Mouse (Mus musculus) heart, postnatal 0 days (tissue): ENCODE measurements around the gene Vasn.

Experiments used
- CTCF ChIP-seq: IDR thresholded peaks from 2 replicates; pipeline ENCODE4 v1.5.1; 2016; ENCODE audit warnings: antibody characterized with exemption, control low read depth, low read depth
- EP300 ChIP-seq: IDR thresholded peaks from 2 replicates; pipeline ENCODE4 v1.6.1; 2016; ENCODE audit warnings: antibody characterized with exemption, low read depth

DNA sequence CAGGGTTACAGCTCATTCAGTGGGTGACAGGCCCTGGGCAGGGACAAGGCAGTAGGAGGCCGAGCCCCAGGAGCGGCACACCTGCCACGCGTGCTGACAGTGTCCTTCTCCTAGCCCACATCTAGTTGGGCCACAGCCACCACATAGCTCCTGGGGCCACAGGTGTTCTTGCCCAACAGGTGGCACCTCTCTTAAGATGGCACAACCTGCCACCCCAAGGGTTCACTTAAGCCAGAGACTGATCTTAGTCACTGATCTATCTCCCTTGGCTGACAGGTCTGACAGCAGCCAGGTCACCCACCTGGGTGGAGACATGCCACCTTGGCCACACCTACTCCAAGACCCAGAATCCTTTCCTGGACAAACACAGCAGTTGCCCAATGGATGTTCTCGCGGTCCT lies 3.2 kb downstream of the Vasn start:
- no peak for TF ChIP-seq CTCF
- TF ChIP-seq EP300: no peak
